Mouse (Mus musculus) lung, adult 2 months (tissue): ENCODE data around the gene Sox5.

Source experiments
- CTCF ChIP-seq: fragments of 200-500 bp; IDR thresholded peaks from 2 replicates; pipeline ENCODE4 v1.5.1; 2011; ENCODE audit warnings: mild to moderate bottlenecking, low read length, control low read depth; ENCODE audit not compliant: insufficient read depth
- POLR2A ChIP-seq: fragments of 200-500 bp; IDR thresholded peaks from 2 replicates; pipeline ENCODE4 v1.6.1; 2011; ENCODE audit warnings: low read depth, mild to moderate bottlenecking, control low read depth, low read length, borderline replicate concordance; ENCODE audit errors: extremely low read depth

DNA sequence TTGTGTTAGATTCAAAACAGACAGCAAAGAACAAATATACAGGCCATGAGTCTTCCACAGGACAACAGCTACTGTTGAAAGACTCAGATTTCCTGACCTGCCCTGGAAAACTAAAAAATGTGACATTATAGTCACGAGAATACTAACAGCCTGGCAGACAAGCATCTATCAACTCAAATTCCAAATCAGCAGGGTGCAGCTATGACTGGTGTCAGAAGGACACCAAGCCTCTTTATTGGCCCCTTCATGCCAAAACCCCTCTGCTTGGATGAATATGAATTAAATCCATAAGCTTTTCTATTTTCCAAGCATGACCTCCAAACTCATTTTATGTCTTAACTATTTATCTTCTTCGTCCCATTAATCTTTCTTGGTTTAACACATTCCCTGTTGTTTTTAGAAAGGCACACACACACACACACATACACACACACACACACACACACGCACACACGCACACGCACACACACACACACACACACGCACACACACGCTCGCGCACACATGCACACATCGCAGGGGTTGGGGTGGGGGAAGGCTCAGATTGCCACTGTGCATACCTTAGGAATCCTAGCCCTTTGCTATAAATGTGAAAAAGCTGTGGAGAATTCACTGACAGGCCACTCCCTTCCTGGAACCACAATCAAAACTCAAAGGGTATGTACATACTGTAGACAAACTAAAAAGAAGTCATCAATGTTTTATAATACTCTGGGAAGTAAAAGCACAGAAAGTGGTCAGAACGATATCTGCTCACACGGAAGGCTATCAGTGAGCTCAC, 612.9 kb downstream of the Sox5 start:
- no peak for TF ChIP-seq CTCF
- no peak for TF ChIP-seq POLR2A
